Mouse (Mus musculus): ENCODE measurements around the gene Dock3.
"Not testable (repeated sequence)": the region's sequence is repeated elsewhere in the genome, so short reads cannot be mapped to it uniquely, and the experiment has no call there.

Dock3 gene

DNA sequence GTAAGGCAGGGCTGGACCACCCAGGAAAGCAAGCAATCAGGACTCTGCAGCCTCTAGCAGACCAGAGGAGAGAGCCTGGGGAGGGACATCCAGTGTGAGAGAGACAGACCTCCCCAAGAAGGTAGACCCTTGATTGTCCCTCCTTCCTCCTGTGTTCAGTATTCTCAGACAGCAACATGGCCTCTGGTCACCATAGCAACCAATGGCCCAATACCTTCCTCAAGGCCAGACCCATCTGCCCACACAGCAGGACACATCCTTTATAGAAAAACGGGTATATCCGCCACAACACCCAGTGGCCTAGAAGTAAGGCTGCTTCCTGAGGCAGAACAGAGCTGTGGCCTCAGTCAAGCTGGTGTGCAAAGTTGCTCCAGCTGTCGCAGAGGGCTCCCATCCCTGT lies 23.9 kb upstream of the Dock3 start:
- DNase-seq (ENCODE audit: low spot score in 2 of 2) = no peak

GRCm38 (mm10) chr9:107254925-107255324 lies 23.2 kb upstream of the Dock3 start:
- no peak for DNase-seq (ENCODE audit: low spot score in 2 of 2)

- no peak for DNase-seq (ENCODE audit: low spot score in 2 of 2)
These were observed 22.8 kb upstream of the Dock3 start for GRCm38 (mm10) chr9:107254476-107254875.

DNA sequence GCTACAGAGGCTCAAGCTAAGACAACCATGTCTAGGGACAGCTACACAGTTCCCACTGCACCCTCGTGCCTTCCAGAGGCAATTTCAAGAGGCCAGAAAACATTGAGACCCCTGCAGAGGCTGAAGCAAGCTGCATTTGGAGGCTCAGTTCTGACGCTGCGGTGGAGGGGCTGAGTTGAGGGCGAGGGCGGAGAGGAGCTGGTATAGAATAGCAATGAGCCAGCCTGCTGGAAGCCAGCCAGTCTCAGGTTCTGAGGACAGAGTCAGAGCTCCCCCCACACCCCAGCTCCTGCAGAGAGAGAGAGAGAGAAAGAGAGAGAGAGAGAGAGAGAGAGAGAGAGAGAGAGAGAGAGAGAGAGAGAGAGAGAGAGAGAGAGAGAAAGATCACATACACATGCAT lies 20.5 kb upstream of the Dock3 start:
- DNase-seq (ENCODE audit: low spot score in 2 of 2) = no peak

DNA sequence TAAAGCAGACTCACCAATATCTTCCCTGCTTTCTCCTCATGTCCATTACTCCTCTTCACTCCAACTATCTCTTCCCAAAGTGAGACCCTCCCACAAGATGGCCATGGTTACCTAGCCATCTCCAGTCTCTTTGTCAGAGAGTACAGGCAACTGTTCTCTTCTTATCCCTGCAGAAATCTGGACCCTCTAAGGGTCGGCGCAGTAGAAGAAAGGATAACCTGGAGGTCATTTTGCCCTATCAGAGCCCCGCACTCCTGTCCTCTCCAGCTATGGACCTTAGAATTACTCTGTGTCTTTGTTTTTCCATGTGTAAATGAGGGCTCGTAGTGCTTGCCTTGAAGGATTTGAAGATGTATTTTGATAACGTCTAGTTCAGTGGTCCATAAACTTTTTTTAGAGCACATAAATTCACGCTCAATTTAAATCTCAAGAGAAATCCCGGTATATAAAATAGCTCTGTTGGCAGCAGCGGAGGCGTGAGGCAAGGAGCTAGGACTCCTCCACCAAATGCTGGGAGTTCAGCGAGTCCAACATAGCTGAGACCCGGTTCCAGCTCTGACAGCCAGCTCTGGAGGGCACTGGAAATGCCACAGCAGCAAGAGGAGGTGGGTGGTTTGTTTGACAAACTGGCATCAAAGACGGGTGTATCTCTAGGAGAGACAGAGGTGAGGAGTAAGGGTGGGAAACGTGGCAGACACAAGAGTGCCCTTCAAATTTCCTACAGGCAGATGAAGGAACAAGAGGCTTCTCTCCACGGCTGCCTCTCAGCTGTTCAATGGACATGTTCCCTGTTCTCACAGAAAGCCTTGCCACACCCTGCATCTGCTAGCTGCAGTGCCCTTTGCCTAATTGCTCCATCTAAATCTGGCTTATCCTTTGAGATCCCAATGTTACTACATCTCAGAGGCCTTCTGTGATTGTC lies 19.0 kb upstream of the Dock3 start:
- DNase-seq (ENCODE audit: low spot score in 2 of 2) = no peak

DNA sequence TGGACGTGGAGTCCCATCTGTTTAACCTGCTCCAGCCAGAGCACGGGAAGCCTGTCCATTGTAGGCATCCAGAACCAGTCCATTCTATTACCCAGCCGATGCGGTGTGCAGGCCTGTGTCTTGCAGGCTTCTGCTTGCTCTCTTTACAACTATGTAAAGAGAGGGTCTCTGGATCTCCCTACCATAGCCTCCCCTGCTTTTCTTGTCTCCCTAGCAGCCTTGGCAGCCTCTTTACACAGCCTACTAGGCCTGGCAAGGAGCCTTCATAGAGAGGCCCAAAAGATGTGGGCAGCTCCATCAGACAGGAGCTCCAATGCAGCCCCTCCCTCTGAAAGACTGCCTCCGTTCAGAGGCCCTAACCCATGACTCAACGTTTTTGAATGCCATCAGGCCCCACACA lies 17.4 kb upstream of the Dock3 start:
- no peak for DNase-seq (ENCODE audit: low spot score in 2 of 2)

DNA sequence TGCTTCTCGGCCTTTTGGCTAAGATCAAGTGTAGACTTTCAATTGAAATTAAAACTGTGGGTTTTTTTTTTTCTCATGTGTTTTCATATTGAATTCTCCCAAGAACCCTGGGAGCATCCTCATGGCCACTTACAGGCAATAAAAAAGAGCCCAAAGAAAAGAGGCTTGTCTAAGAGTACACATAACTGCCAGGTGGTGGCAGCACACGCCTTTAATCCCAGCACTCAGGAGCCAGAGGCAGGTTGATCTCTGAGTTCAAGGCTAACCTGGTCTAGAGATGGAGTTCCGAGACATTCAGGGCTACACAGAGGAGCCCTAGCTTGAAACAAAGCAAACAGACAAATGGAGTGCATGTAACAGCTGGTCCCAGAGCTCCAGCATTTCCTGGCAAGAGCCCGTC lies 14.5 kb upstream of the Dock3 start:
- peak in 1 of 2 experiments; percentile 14 for DNase-seq (ENCODE audit: low spot score in 2 of 2)

DNA sequence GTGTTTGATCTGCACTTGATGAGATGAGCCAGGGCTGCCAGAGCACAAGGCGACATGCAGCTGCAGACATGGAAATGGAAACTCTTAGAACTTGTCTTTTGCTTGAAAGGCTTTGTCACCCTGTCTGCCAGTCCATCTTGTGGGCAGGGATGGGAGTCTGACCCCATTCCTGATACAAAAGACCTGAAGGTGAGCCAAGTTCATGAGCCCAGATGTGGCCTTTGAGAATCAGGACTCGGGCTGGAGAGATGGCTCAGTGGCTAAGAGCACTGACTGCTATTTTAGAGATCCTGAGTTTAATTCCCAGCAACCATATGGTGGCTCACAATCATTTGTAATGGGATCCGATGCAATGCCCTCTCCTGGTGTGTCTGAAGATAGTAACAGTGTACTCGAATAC lies 13.6 kb upstream of the Dock3 start:
- peak in 1 of 2 experiments; percentile 9 for DNase-seq (ENCODE audit: low spot score in 2 of 2)

DNA sequence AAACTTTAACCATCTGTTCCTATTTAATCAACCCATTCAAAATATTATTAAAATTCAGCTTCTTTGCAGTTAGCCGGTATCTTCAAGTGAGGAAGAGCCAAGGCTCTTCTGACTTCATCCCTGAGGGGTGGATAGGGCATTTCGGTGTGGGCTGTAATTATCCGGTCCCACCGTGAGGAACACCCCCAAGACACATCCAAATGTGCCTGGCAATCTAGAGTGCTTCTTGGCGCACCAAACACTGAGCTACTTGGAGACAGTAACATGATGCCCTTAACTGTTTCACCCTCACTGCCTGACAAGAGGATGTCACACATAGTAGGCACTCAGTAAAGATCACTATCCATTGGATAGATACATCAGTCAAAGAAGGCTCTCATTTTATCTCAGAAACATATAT lies 4.4 kb upstream of the Dock3 start:
- no peak for DNase-seq (ENCODE audit: low spot score in 2 of 2)

- no peak for DNase-seq (ENCODE audit: low spot score in 2 of 2)
These were observed 3.6 kb upstream of the Dock3 start for GRCm38 (mm10) chr9:107235261-107235660.

DNA sequence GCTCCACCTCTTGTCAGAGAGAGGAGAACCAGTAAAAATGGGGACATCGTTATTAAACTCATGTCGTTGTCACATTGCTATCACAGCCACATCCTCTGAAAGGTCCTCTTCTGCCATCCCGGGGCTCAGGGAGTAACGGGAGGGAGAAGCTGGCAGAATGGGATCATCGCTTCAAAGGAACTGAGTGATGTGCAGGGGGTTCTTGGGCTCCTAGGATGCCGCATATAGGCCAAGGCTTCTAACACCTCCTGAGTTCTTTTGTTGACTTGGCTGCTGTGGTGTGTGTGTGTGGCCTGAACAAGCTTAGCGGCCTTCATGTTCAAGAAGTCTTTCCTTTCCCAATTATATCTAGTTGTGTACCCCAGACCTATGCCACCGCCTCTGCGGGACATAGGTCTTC lies 431 bp upstream of the Dock3 start:
- no peak for DNase-seq (ENCODE audit: low spot score in 2 of 2)

GRCm38 (mm10) chr9:107230991-107231538 lies 644 bp downstream of the Dock3 start:
- no peak for DNase-seq (ENCODE audit: low spot score in 2 of 2)

DNA sequence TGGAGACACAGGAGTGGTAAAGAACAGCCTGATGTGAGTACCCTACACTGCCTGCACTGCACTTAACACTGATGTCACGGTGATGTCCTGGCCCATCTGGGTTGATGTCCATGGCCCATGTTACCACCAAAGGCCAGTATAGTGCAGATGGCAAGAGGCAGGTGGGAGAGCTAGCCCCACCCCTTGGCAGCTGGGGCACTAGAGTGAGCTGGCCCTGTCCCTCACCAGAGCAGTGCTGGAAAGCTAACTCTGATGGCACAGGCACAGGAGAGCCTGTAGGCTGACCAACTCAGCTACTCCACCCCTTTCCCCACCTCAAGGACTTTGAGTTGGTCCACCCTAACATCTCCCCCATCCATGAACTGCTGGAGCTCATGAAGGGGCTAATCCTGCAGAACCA lies 7.1 kb downstream of the Dock3 start:
- DNase-seq (ENCODE audit: low spot score in 2 of 2) = no peak

- not testable (repeated sequence) for DNase-seq (ENCODE audit: low spot score in 2 of 2)
These were observed 56.9 kb downstream of the Dock3 start for GRCm38 (mm10) chr9:107174831-107175230.

DNA sequence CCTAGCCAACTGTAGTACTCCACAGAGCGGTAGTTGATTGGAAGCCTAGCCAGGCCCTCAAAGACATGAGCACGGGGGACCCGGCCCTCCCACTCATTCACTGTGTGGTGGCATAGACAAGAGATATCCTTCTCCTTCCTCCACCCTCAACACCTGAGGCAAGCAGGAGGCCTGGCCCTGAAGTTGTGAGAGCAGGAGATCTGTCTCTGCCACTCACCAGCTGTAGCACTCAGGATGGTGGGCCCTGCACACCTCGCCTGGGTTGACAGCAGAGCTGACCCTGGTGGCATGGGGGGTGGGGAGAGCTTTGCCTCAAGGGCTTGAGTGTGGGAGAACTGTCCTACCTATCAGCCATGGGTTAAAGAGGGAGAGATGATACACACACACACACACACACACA lies 65.9 kb downstream of the Dock3 start:
- no peak for DNase-seq (ENCODE audit: low spot score in 2 of 2)

GRCm38 (mm10) chr9:107164825-107165224 lies 66.9 kb downstream of the Dock3 start:
- DNase-seq (ENCODE audit: low spot score in 2 of 2) = no peak

GRCm38 (mm10) chr9:107156388-107156787 lies 75.3 kb downstream of the Dock3 start:
- not testable (repeated sequence) for DNase-seq (ENCODE audit: low spot score in 2 of 2)

GRCm38 (mm10) chr9:107112791-107113190 lies 118.9 kb downstream of the Dock3 start:
- no peak for DNase-seq (ENCODE audit: low spot score in 2 of 2)

- DNase-seq (ENCODE audit: low spot score in 2 of 2) = no peak
These were observed 119.7 kb downstream of the Dock3 start for GRCm38 (mm10) chr9:107112056-107112455.

GRCm38 (mm10) chr9:107099487-107099886 lies 132.2 kb downstream of the Dock3 start:
- DNase-seq (ENCODE audit: low spot score in 2 of 2) = no peak

- DNase-seq (ENCODE audit: low spot score in 2 of 2) = not testable (repeated sequence)
These were observed 142.3 kb downstream of the Dock3 start for GRCm38 (mm10) chr9:107089451-107089850.

GRCm38 (mm10) chr9:107087531-107087930 lies 144.2 kb downstream of the Dock3 start:
- DNase-seq (ENCODE audit: low spot score in 2 of 2) = no peak

DNA sequence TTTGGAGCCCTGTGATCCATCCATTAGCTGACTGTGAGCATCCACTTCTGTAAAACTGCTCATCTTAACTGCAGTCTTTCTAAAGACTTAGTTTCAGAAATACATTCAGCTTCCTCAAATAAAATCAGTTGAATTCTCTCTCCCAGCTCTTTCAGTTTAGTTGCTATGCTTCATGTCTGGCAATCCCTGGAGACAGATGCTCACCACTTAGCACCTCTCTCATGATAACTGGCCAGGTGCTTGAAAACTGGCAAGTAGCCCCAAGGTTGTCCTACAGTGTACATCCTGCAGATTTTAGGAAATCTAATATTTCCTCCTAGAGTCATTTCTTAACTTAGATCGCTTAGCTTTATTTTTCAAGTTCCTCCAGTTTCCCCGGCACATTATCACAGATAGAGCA lies 193.8 kb downstream of the Dock3 start:
- DNase-seq (ENCODE audit: low spot score in 2 of 2) = no peak
